Mouse (Mus musculus) monocyte, adult 5-6 weeks (primary cell): Measurements from ENCODE around the gene Astn2. TPM values are rescaled to one million over a fixed set of nuclear protein-coding genes. Genes with fewer than 3 reads are reported as not detected.

Experiments used
- ATAC-seq: fragments of 153-309, 156-312 bp; replicated peaks from 2 replicates; pipeline ENCODE4 v1.8.0; 2017; ENCODE audit warnings: mild to moderate bottlenecking; ENCODE audit not compliant: low TSS enrichment, insufficient number of reproducible peaks, severe bottlenecking, poor library complexity, low FRiP score
- total RNA-seq: library from RNA; stranded (forward); fragments of 200-1000, 200-491, 200-594 nt; gene quantifications from 3 replicates; pipeline ENCODE4 v1.2.3, GENCODE M21; 2017

Gene Astn2
- total RNA-seq, 1 experiment from 2014 or later, result not detected

DNA sequence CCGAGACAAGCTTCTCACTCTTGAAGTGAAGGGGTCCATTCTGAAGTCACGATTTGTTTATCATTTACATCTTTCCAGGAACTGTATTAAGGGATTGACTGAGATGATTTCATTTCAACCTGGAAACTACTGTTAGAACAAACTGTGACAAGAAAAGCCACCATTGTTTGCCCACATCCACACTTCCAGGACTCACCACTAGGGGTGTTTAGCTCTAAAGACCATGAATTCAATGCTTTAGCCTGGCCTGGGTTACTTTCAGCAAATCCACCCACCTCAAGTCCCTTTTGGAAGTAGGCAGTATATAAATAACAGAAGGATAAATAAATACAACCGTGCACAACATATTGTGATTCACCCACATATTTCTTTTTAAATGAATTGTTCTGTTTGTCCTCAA lies 370.6 kb downstream of the Astn2 start:
- no peak for ATAC-seq

DNA sequence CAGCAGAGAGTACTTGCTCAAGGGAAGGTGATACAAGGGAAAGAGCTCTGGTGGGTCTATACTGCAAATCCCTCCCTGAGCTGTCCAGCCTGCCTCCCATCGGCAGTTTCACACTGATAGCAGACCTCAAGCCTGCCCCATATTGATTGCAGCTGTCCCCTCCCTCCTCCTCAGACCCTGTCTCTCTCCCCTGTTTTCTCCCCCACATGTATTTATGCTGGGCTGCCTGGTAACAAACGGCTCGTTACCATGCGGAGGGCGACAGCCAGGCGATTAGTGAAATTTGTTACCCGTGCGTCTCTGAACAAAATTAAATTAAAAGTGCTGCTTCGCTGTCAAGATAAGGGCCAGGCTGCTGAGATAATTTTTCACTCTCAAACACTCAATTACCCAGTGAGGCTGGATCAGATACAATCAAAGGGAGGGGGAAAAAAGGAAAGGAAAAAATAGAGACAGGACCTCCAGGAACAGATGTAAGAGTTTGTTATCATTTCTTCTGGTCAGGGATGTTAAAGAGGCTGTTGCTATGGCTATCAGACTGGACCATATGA lies 373.0 kb downstream of the Astn2 start:
- ATAC-seq, result no peak

DNA sequence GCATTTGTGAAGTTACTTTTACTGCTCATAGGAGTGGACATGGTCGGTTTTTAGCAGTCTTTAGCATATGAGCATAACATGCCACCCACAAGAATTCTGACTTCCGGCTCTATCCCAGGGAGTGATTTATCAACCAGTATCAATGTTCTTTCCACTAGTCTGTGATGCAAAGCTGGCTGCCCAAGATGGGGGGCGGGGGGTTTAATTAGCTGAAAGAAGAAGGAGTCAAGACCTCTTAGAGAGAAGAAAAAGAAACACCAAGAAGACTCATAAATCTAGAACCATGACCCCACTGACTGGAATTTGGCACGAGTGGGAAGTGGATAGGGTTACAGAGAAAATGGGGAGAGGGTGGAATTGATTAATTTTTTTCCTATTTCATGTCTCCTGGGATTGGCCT lies 374.5 kb downstream of the Astn2 start:
- ATAC-seq, result no peak

DNA sequence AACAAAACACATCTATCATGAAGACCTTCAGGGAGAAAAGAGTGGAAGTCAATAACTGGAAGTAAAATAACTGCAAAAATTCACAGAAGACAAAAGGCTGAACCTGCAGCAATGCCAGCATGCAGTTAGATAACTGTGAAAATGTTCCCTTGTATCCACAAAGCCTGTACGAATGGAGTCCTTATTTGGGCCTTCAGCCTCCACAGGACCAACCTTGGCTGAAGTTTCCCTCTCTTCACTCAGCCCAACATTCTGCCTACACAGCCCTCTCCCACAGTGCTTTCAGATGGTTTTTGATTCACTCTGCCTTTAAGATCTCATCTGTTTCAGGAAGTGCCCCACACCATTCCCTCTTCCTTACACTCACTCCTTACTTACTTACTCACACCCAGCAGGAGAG lies 376.5 kb downstream of the Astn2 start:
- ATAC-seq, result no peak

DNA sequence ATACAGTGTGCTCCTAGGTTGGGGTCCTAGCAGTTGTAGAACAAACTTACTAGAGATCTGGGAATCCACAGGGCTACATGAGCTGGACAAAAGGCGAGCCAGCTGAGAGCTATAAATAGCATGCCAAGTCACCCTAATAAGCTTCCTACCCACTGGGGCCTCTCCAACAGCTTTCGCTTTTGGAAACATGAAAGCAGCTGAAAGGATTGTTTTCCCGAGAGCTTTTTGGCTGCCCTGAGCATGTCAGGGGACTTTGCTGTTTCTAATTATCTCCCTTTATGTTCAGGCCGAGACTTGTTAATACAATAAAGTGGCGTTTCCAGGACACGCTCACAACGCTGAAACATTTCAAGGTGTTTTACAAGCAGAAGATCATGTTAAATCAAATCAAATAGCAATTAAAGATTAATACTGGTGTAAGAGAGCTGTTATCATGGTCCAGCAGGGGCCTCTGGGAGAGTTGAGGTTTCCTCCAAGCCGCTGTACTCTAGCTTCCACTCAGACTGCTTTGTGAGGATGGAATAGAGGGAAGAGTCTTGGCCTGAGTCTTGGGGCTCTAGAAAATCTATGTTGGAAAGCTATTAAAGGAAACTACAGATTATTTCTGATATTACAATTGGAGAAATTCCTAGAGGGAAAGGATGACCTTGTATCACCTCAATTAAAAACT lies 378.9 kb downstream of the Astn2 start:
- no peak for ATAC-seq

DNA sequence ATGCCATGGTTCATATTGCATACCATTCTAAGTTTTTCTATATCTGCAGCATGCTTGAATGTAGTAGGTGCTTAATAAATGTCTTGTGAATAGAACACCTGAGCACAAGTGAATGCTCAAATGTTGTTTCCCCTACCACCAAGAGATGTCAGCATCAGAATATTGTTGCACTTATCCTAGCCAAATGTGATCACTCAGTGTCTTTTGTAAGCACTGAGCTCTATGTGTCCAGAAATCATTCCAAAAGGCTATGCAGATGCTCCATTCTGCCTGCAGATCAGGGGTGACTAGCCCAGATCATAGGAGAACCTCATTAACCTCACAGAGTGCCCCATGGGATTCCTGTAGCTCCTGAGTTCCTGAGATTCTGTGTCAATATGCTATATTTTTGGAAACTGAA lies 401.5 kb downstream of the Astn2 start:
- no peak for ATAC-seq

DNA sequence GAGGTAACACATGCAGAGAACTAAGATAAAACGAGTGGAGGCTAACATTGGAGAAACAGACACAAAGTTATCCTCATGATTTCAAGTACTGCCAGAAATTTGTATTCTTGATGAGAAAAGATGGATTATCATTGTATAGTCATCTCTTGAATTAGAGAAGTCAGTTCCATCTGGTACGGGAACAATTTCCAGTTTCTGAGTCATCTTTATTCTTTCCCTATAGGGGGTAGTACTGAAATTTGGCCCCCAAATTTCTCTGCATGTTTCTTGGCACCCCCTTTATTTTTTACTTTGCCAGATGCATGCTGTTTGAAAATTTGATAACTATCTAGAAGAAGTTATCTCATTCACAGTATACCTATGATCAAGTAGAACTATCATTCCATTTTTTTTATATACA lies 420.8 kb downstream of the Astn2 start:
- ATAC-seq, result no peak

DNA sequence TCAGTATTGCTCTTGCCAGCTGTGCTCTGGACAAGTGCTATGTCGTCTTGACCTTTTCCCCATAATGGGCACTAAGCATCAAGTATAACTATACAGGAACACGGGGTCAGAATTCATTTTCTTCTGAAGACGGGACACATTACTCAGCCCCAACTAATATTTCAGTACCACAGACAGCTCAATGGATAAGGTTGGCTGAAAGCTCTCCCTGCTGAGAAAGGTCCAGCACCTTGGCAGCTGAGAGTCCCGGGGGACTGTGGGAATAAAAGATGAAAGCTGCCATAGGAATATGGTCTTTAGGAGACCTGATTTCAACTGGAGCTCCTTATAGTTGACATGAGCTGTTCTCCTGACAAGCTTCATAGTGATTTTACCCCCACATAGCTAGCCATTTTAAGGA lies 421.5 kb downstream of the Astn2 start:
- no peak for ATAC-seq

DNA sequence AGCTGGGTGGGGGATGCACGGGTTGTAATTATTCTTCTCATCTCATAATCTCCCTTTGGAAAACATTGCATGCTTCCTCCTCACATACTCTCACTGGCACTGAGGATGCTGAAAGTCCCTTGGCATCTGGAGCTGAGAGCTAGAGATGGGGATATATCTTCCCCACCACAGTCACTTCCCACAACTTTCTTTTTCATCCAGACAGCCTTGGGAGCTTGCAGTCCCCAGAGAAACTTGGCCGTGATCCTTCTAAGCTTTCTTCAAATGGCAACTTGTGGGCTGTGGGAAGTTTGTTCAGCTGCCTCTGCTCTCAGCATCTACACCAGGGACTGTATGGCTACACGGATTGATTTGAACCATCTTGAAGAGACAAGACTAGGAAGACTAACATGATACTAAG lies 428.2 kb downstream of the Astn2 start:
- ATAC-seq, result no peak

DNA sequence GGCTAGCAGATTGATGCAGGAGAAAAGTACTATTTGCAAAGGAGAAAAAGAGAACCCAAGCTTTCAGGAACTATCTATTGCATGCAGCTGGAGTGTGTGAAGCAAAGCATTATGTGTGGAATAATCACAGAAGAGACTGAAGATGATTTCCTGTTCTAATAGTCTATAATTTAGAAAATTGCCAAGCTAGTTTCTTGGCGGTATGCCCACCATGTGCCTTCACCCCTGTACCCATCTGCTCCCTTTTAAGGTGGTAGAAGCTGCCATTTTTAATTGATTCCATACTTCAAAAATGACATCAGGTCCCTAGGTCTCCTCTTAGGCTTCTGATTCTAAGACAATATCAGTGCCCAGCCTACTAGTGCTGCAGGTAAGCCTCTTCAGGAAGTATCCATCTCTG lies 432.0 kb downstream of the Astn2 start:
- ATAC-seq, result no peak

DNA sequence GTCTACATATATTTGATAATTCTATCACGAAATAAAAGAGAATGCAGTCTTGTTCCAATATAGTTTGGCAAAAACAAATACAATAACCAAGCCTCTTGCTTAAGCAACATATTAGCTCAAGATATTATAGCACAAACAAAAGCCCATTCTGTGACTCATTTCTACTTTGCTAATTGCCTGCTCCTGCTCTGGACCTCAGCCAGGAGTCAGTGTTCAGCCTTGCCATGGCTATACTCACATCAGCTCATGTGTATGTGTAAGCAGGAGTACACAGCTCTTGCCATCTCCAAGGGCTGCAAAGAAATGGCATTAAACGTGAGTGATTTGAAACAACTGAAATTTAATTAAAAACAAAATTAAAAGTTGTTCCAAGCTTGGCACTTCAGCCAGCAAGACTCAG lies 435.1 kb downstream of the Astn2 start:
- no peak for ATAC-seq

DNA sequence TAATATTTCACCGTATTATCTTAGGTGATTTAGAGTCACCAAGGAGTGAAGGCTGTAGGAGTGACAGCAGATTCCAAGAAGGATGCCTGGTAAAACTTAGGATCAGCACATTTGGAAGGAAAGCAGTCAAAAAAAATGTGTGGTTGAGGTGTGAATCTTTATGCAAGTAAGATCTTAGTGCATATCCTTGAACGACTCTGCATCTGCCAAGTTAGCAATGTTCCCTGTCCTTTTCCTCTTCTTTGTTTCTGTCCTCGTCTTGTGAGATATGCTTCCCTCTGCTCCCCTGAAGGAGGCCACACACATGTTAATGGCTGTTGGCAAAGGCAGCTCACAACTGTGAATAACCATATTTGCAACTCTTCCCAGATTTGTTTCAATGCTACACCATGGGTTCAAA lies 439.8 kb downstream of the Astn2 start:
- ATAC-seq, result no peak

DNA sequence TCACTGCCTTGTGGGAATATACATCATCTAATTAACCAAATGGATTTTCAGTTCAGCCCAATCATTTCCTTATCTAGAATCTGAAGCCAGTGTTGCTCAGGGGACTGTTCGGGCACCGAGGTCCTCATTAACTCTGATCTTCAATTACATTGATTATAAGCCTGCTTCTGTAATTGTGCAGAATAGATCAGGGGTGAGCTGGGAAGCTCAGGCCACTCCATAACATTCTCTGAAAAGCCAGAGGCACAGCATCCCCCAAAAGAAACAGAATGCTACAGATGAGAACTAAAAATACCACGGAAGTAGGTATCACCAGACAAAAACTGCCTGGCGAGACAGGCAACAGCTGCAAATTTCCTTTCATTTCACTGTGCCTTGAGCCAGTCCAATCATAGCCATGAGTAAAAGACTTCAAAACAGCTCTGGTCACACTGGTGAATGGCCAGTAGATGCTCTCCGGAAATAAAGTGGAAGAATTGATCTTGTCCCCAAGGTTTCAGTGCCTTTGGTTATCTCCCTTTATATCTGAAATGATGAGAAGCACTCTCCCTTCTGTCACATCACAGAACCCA lies 445.1 kb downstream of the Astn2 start:
- no peak for ATAC-seq

DNA sequence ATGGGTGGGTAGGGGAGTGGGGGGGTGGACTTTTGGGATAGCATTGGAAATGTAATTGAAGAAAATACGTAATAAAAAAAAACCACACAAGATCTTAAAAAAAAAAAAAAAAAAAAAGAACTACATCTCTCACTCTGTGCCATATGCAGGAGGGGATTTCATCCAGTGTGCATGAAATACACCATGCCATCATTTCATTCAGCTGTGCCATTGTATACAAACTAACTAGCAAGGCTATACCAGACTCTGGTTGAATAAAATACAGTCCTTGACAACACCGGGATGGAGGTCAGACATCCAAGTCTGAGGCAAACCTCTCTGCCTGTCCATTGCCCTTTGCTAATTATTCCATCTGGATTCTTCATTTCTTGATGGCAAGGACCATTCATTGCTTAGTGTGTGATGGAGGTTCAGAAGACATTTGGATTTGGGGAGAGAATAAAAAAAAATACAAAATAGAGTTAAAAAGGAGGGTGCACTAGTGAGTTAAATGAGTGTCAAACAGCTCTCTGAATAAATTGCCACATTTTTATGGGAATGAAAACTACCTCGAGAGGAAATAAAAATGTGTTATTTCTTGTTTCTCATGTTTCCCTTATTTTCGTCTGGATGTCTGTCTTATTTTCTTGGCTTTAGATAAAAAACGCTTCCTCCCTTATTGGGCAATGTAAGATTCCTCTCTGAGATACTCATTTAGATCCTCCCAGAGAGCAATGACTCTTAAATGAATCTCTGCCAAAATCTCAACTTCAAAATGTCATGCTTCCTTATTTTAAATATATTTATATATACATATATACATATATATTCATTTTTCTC lies 445.8 kb downstream of the Astn2 start:
- ATAC-seq, result no peak

DNA sequence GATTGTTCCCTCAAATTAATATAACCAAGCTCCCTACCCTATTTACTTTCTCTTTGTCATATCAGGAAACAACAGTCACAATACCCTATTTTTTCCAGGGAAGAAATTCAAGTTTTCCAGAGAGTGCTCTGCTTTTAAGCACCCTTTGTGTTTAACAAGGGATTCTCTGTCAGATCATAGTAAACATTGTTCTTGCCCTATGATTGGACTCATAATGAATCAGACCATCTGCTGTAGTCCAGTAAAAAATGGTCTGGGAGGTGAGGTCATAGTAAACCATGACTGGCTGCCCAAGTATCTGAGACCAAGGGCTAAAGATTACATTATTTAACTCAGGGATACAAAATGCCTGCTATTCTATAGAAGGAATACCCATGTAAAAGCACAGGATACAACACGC lies 452.5 kb downstream of the Astn2 start:
- no peak for ATAC-seq

DNA sequence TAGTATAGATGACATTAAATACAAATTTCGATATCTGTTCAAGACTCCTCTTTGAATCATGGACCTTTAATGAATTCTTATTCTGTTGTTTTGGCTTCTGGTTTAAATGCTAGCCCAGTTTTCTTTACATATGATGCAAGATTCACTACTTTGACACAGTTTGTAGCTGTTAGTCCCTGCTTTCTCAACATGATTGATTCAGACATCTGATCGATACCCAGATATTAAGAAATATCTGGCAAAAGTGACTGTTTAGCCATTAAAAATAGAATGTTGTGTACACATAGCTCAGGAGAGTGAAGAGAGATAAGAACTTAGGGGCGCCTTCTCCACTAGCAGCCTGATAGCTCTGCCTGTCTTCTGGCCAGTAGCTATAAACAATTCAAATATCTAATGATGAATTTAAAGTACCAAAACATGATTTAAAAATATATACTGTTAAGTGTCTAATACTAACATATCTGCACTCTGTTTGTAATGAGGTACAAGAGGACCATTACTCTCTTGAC lies 457.2 kb downstream of the Astn2 start:
- ATAC-seq, result no peak

DNA sequence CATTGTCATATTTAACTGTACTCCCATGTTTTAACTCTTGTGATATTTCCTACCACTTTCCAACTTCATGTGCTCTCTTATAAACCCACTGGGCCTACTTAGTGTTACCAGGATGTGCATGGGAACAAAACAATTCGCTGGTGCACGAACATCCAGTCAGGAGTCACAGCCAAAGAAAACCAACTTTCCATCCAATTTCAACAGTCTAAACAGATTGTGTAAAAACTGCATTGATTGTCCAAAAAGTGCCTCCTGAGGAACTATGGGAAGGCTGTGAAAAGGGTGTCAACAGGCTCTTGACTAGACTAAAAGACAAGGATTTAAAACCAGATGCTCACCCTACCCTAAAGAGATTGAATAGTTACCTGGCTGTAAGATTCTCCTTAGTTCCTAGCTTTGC lies 458.4 kb downstream of the Astn2 start:
- no peak for ATAC-seq

DNA sequence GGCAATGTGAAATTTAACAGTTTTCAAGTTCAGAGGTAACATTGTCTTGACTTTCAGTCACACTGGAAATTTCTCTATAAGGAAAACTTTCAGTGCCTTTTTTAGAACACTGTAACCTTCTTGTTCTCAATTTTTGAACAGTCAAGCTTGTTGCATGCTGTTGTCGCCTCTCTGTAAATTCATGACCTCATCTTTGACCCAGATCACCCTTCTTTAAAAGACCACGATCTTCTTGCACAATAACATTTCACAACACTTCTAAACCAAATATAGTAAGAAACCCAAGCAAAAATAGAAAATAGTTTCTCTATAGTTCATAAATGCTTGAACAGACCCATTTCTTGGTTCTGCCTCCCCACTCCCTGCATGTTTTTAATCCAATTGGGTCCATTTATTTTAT lies 473.5 kb downstream of the Astn2 start:
- no peak for ATAC-seq

DNA sequence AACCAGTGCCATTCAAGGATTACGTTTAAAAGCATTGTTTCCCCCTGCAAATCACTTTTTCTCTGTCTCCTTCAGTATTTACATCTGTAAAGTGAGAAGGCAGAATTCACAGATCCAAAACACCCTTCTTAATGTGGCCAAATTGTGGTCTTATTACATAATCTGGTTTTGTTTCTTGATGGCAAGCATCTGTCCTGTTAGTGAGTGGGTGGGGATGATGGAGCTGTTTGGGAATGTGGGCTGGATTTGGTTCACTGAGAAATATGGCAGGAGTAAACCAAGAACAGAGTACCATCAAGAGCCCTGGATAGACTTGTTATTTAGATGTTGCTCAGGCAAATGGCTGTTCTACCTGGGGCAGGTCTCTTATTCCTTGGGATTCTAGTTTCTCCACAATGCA lies 484.1 kb downstream of the Astn2 start:
- ATAC-seq, result no peak
